Mouse (Mus musculus): Measurements from ENCODE around the gene Ppp2r5a. TPM values are rescaled to one million over a fixed set of nuclear protein-coding genes. Genes with fewer than 3 reads are reported as not detected.

The Ppp2r5a gene
- polyA plus RNA-seq, 1 experiment from 2014 or later = 19.2 TPM

DNA sequence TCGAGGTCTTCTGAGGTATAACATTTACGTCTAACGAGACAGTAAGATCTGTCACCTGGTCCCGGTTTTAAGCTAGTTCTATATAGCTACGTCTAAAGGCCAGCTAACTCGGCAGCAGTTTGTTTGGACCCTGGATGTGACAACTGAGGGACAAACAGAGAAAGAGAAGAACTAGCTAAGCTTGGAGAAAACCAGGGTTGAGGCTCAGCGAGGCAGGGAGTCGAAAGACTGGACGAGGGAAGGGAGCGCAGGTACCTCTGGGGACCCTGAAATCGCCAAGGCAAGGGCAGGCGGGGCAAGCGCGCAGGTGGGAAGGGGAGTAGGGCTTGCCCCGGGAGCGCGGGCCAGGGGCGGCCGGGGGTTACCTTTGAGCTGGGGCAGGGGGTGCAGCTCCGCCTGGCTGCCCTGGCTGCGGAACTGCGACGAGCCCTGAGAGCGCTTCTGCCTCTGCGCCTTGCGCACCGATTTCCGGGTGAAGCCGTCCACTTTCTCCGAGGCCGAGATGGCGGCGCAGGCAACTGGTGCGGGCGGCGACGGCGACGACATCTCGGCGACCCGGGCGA lies 7.1 kb downstream of the Ppp2r5a start:
- under 1% methylated on average over 31 of the region's 43 CpGs for WGBS
- peak overlapping the region; percentile 71 for H3K4me2 ChIP-seq
- H3K9ac ChIP-seq (ENCODE audit: low read length) = peak overlapping the region; percentile 70
- no peaks in the 10 kb centered on the region for H3K27me3 ChIP-seq (ENCODE audit: control insufficient read depth, insufficient read depth, low read length)
- H3K36me3 ChIP-seq (ENCODE audit: control insufficient read depth, insufficient read depth, low read length) = no peaks in the 10 kb centered on the region
- no peaks in the 10 kb centered on the region for H3K9me3 ChIP-seq (ENCODE audit: control insufficient read depth, low read length)
- DNase-seq (ENCODE audit: low spot score, missing footprints) (peak; percentile 96), ATAC-seq (ENCODE audit: low FRiP score) (no peak)
- 0 out of 2 replicates have a peak overlapping the region, but pooled peaks have one; percentile 14 for H3K27ac ChIP-seq (ENCODE audit: low read depth, low read length)
- H3K4me1 ChIP-seq (ENCODE audit: control insufficient read depth, insufficient read depth, low read length) = peaks cover 6% of the 10 kb centered on the region; the same call in 1 of the 2 replicates
- H3K4me3 ChIP-seq (ENCODE audit: low read depth, low read length) = peak overlapping the region; percentile 68

DNA sequence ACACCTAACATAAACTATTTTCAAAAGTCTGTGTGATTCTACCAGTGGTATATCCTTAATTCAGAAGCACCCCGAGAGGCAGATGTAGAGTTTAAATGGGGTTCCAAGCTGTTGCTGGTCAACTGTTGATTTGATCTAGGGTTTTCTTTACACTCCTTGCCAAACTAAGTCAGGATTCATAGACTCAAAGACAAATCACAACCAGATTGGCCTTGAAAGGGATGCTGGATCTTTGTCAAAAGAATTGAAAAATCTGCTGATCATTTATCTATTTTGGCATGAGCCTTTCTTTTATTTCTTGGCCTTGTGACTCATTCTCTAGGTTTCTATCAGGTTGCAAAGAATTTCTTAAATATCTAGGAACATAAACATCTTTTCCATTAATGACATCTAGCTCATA lies 7.9 kb downstream of the Ppp2r5a start:
- 45% methylated on average over 1 of the region's 1 CpGs for WGBS
- H3K4me3 ChIP-seq (ENCODE audit: low read depth, low read length) = peak overlapping the region; percentile 68; the same call in 1 of the 2 replicates
- H3K9ac ChIP-seq (ENCODE audit: low read length) = no peak overlapping the region

DNA sequence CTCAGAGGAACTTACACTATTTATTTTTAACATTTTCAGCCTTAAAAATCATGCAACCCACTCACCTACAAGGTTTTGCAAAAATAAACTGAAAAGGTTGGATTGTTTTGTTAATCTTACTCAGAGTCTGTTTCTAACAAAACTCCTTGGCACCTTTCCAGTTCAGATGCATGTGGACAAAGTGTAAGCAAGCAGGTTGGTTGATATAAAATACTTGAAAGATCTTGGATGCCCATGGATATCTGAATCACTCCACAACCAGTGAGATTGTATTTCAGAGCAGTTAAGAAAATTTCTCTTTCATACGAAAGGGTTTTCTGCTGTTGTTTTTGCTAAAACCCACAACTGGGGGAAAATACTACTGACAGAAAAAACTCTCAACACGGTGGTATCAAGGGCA lies 8.9 kb downstream of the Ppp2r5a start:
- no peaks in the 10 kb centered on the region for H3K36me3 ChIP-seq (ENCODE audit: control insufficient read depth, insufficient read depth, low read length)

More for the DNA sequence above, 7.9 kb downstream of the Ppp2r5a start:
- peaks cover 6% of the 10 kb centered on the region; the same call in 1 of the 2 replicates for H3K4me1 ChIP-seq (ENCODE audit: control insufficient read depth, insufficient read depth, low read length)
- no peaks in the 10 kb centered on the region for H3K27me3 ChIP-seq (ENCODE audit: control insufficient read depth, insufficient read depth, low read length)
- H3K9me3 ChIP-seq (ENCODE audit: control insufficient read depth, low read length) = no peaks in the 10 kb centered on the region
- no peak for ATAC-seq (ENCODE audit: low FRiP score)
- H3K4me2 ChIP-seq = peak overlapping the region; percentile 71; the same call in 1 of the 2 replicates
- H3K36me3 ChIP-seq (ENCODE audit: control insufficient read depth, insufficient read depth, low read length) = no peaks in the 10 kb centered on the region
- peak; percentile 92 for DNase-seq (ENCODE audit: low spot score, missing footprints)
- no peak overlapping the region for H3K27ac ChIP-seq (ENCODE audit: low read depth, low read length)

DNA sequence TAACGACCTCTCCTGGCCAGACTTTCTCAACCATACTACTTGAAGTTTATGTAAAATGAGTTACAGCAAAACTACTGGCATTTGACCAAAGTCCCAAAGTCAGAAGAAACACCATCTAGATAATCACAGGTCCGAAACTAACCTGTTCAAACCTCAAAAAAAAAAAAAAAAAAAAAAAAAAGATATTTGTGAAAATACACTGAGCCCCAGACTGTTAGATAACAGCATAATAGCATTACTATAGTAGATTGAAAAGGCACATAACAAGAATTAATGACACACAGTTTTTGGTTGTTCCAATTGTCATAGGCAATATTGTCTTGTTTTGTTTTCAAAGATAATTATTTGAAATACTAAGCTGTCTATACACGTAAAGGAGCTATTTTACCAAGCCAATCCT lies 9.5 kb downstream of the Ppp2r5a start:
- no peak overlapping the region for H3K27ac ChIP-seq (ENCODE audit: low read depth, low read length)
- no peak overlapping the region for H3K4me2 ChIP-seq
- 86% methylated on average over 3 of the region's 3 CpGs for WGBS
- H3K27me3 ChIP-seq (ENCODE audit: control insufficient read depth, insufficient read depth, low read length) = no peaks in the 10 kb centered on the region
- no peaks in the 10 kb centered on the region for H3K36me3 ChIP-seq (ENCODE audit: control insufficient read depth, insufficient read depth, low read length)
- no peaks in the 10 kb centered on the region for H3K9me3 ChIP-seq (ENCODE audit: control insufficient read depth, low read length)
- no peak overlapping the region for H3K4me3 ChIP-seq (ENCODE audit: low read depth, low read length)
- DNase-seq (ENCODE audit: low spot score, missing footprints) (no peak), ATAC-seq (ENCODE audit: low FRiP score) (no peak)
- peaks cover 6% of the 10 kb centered on the region; the same call in 1 of the 2 replicates for H3K4me1 ChIP-seq (ENCODE audit: control insufficient read depth, insufficient read depth, low read length)
- H3K9ac ChIP-seq (ENCODE audit: low read length) = no peak overlapping the region

More for the DNA sequence above, 8.9 kb downstream of the Ppp2r5a start:
- no peaks in the 10 kb centered on the region for H3K9me3 ChIP-seq (ENCODE audit: control insufficient read depth, low read length)
- H3K4me1 ChIP-seq (ENCODE audit: control insufficient read depth, insufficient read depth, low read length) = peaks cover 6% of the 10 kb centered on the region; the same call in 1 of the 2 replicates
- no peak overlapping the region for H3K4me3 ChIP-seq (ENCODE audit: low read depth, low read length)
- no peak overlapping the region for H3K4me2 ChIP-seq
- DNase-seq (ENCODE audit: low spot score, missing footprints) (no peak), ATAC-seq (ENCODE audit: low FRiP score) (no peak)
- H3K27ac ChIP-seq (ENCODE audit: low read depth, low read length) = no peak overlapping the region
- WGBS = 75% methylated on average over 2 of the region's 2 CpGs
- no peaks in the 10 kb centered on the region for H3K27me3 ChIP-seq (ENCODE audit: control insufficient read depth, insufficient read depth, low read length)
- no peak overlapping the region for H3K9ac ChIP-seq (ENCODE audit: low read length)

DNA sequence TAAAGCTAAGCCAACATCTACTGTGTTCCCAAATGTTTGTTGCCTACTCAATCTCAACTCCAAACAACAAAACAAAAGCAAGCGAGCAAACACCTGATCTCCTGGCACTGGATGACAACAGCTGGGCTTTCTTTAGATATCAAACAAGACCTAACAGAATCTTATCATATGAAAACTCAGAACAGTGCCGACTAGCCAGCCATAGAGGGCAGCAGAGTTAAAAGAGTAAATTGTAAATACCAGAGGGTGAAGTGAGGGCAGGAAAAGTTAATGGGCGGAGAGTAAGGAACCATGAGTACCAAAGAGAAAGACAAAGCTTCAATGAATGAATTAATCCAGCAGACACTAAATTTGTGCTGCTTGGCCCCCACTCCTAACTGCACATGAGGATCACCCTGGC lies 11.8 kb downstream of the Ppp2r5a start:
- Histone ChIP-seq H3K36me3 (ENCODE audit: control insufficient read depth, insufficient read depth, low read length) (no peaks in the 10 kb centered on the region), H3K27me3 (ENCODE audit: control insufficient read depth, insufficient read depth, low read length) (no peaks in the 10 kb centered on the region), H3K4me3 (ENCODE audit: low read depth, low read length) (no peak overlapping the region), H3K4me2 (no peak overlapping the region), H3K4me1 (ENCODE audit: control insufficient read depth, insufficient read depth, low read length) (peaks cover 3% of the 10 kb centered on the region; the same call in 1 of the 2 replicates), H3K27ac (ENCODE audit: low read depth, low read length) (no peak overlapping the region), H3K9ac (ENCODE audit: low read length) (no peak overlapping the region), H3K9me3 (ENCODE audit: control insufficient read depth, low read length) (no peaks in the 10 kb centered on the region)
- DNase-seq (ENCODE audit: low spot score, missing footprints) (peak; percentile 92), ATAC-seq (ENCODE audit: low FRiP score) (no peak)
- WGBS = 25% methylated on average over 3 of the region's 3 CpGs

DNA sequence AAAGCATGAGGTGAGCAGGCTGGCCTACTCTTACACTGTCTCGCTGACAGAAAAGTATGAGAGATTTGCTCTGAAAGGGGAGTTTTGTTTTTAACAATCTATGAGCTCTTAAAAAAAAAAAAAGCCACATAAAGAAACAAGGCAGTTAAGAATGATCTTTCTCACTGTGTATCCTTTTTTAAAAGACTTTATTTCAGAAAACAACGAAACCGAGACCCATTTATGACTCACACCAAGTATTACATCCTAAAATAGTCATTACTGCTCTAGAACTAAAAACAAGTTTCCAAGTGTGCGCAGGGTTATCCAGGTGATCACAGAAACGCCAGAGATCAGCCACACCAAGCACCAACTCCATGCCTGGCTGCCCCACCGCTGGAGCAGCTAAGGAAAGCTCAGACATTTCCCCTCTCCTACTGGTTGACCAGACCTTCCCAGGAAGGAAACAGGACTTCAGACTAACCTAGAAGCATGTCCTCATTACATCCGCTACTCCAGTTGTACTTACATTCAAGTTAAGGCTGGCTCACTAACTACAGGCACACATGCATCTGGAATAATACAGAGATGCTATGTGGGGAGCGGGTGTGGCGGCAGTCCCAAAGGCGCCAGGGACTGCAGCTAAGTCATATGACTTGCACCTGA lies 18.2 kb downstream of the Ppp2r5a start:
- H3K9me3 ChIP-seq (ENCODE audit: control insufficient read depth, low read length) = no peaks in the 10 kb centered on the region
- no peak for ATAC-seq (ENCODE audit: low FRiP score)

DNA sequence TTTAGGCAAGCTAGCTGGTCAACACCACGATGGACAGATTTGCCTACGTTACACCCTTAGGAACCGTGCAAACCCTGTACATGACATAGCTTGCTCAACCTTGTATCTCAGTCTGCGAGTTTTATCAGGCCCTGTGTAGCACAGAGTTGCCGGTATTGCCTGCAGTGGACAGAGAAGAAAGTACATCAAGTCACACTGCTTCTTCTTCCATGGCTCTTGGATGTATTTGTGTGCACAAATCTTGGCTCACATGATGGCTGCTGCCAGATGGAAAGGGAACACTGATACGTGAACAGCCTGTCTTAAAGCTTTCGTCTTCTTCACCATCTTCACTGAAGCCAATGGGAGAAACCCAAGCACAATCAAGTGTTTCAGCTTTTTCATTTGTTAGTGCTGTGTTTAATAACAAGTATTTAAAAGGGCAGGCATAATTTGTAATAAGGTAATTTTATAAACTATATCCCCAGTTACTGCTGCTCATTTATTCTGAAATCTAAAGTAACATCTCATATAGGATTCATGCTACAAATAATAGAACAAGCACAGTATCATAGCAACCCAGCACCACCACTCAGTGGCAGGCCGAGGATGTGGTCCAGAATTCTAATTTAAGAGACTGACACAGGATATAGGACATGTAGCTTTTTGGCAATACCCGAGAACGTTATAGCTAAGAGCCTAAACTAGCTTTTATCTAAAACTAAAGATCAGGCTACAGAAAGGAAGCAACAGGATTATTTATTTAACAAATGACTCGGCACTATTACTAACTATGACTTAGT lies 20.9 kb downstream of the Ppp2r5a start:
- WGBS = 88% methylated on average over 11 of the region's 11 CpGs
- DNase-seq (ENCODE audit: low spot score, missing footprints) (no peak), ATAC-seq (ENCODE audit: low FRiP score) (no peak)
- Histone ChIP-seq H3K4me1 (ENCODE audit: control insufficient read depth, insufficient read depth, low read length) (no peaks in the 10 kb centered on the region; the same call in 1 of the 2 replicates), H3K27ac (ENCODE audit: low read depth, low read length) (no peak overlapping the region), H3K4me3 (ENCODE audit: low read depth, low read length) (no peak overlapping the region), H3K4me2 (no peak overlapping the region), H3K27me3 (ENCODE audit: control insufficient read depth, insufficient read depth, low read length) (no peaks in the 10 kb centered on the region), H3K9ac (ENCODE audit: low read length) (no peak overlapping the region), H3K36me3 (ENCODE audit: control insufficient read depth, insufficient read depth, low read length) (no peaks in the 10 kb centered on the region), H3K9me3 (ENCODE audit: control insufficient read depth, low read length) (no peaks in the 10 kb centered on the region)

More for the DNA sequence above, 18.2 kb downstream of the Ppp2r5a start:
- Histone ChIP-seq H3K4me3 (ENCODE audit: low read depth, low read length) (no peak overlapping the region), H3K36me3 (ENCODE audit: control insufficient read depth, insufficient read depth, low read length) (no peaks in the 10 kb centered on the region), H3K27me3 (ENCODE audit: control insufficient read depth, insufficient read depth, low read length) (no peaks in the 10 kb centered on the region), H3K27ac (ENCODE audit: low read depth, low read length) (no peak overlapping the region), H3K4me1 (ENCODE audit: control insufficient read depth, insufficient read depth, low read length) (no peaks in the 10 kb centered on the region; the same call in 1 of the 2 replicates), H3K9ac (ENCODE audit: low read length) (no peak overlapping the region), H3K4me2 (no peak overlapping the region)
- 95% methylated on average over 10 of the region's 10 CpGs for WGBS
- no peak for DNase-seq (ENCODE audit: low spot score, missing footprints)

DNA sequence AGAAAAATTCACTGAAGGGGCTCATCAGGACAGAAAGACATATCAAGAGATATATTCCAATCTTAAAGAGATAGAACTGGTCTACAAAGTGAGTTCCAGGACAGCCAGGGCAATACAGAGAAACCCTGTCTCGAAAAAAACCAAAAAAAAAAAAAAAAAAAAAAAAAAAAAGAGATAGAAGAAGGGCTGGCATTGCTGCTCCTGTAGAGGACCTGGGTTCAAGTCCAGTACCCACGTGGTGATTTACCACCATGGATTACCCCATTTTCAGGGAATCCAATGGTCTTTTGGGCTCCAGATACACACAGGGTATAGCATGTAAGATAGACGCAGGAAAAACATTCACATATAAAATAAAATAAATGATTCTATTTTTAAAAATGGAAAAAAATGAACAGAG lies 22.2 kb downstream of the Ppp2r5a start:
- WGBS = 94% methylated on average over 3 of the region's 3 CpGs

DNA sequence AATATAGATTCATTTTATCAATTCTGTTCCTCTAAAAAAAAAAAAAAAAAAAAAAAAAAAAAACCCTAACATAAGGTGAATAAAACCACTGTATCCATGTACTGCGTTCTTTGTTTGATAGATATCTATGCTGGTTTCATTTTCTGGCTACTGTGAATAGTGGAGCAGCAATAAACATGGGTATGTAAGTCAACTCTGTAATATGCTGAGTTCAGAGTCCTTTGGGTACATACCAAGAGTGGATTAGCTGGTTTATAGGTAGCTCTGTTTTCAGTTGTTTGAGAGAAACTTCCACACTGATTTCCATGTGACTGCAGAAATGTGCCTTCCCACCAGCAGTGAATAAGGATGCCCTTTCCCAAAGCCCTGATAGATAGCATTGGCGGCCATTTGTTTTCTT lies 25.0 kb downstream of the Ppp2r5a start:
- Histone ChIP-seq H3K9ac (ENCODE audit: low read length) (no peak overlapping the region), H3K27ac (ENCODE audit: low read depth, low read length) (no peak overlapping the region), H3K4me2 (no peak overlapping the region), H3K4me1 (ENCODE audit: control insufficient read depth, insufficient read depth, low read length) (no peaks in the 10 kb centered on the region; the same call in 1 of the 2 replicates), H3K36me3 (ENCODE audit: control insufficient read depth, insufficient read depth, low read length) (no peaks in the 10 kb centered on the region), H3K27me3 (ENCODE audit: control insufficient read depth, insufficient read depth, low read length) (no peaks in the 10 kb centered on the region), H3K4me3 (ENCODE audit: low read depth, low read length) (no peak overlapping the region), H3K9me3 (ENCODE audit: control insufficient read depth, low read length) (no peaks in the 10 kb centered on the region)
- no peak for ATAC-seq (ENCODE audit: low FRiP score)
- 95% methylated on average over 2 of the region's 2 CpGs for WGBS
- no peak for DNase-seq (ENCODE audit: low spot score, missing footprints)

More for the DNA sequence above, 22.2 kb downstream of the Ppp2r5a start:
- H3K4me1 ChIP-seq (ENCODE audit: control insufficient read depth, insufficient read depth, low read length) = no peaks in the 10 kb centered on the region; the same call in 1 of the 2 replicates
- H3K27me3 ChIP-seq (ENCODE audit: control insufficient read depth, insufficient read depth, low read length) = no peaks in the 10 kb centered on the region
- H3K4me2 ChIP-seq = no peak overlapping the region
- H3K27ac ChIP-seq (ENCODE audit: low read depth, low read length) = no peak overlapping the region
- no peak overlapping the region for H3K9ac ChIP-seq (ENCODE audit: low read length)
- H3K9me3 ChIP-seq (ENCODE audit: control insufficient read depth, low read length) = no peaks in the 10 kb centered on the region
- ATAC-seq (ENCODE audit: low FRiP score) (no peak), DNase-seq (ENCODE audit: low spot score, missing footprints) (no peak)
- no peaks in the 10 kb centered on the region for H3K36me3 ChIP-seq (ENCODE audit: control insufficient read depth, insufficient read depth, low read length)
- H3K4me3 ChIP-seq (ENCODE audit: low read depth, low read length) = no peak overlapping the region
